Mouse (Mus musculus): ENCODE data around the gene Tspan32.

DNA sequence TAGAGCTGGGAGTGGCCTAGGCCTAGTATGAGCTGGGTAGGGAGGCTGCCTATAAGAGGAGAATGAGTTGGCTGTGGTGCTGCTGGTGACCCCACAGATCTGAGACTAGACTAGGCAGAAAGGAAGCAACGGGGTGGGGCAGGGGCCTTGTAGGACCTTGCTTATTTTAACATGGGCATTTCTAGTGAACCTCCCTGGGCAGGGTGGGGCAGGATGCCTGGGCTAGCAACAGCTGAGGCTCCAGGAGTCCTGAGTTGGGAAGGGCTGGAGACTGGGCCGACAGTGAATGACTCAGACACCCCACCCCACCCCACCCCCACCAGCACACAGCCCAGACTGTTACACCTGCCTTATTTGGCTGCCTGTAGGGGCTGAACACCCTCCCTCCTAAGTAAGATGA lies 57.9 kb downstream of the Tspan32 start:
- TF ChIP-seq CTCF (IDR thresholded peaks at IDR 0.05; ENCODE audit: extremely low read depth, insufficient read length, insufficient replicate concordance, low read depth, low read length) (no peak), POLR2A (IDR thresholded peaks at IDR 0.05; ENCODE audit: low read depth, low read length) (no peak)
